Mouse (Mus musculus) heart, embryonic 12.5 days (tissue): ENCODE data around the gene Casp7. TPM values are rescaled to one million over a fixed set of nuclear protein-coding genes. Genes with fewer than 3 reads are reported as not detected.

Experiments used
- ATAC-seq: fragments of 200-750 bp; cut with Nextera tagmentation; 2 replicates; pipeline ENCODE4 v1.8.0; 2017; ENCODE audit warnings: moderate TSS enrichment, moderate library complexity; ENCODE audit not compliant: insufficient number of reproducible peaks, low FRiP score
- H3K27ac ChIP-seq: fragments of 300-500 bp; sonication (generic); 2 replicates; pipeline ENCODE4 v1.5.1; 2016; ENCODE audit warnings: mild to moderate bottlenecking, moderate library complexity; ENCODE audit not compliant: poor library complexity, severe bottlenecking
- H3K27me3 ChIP-seq: fragments of 300-500 bp; sonication (generic); replicated peaks from 2 replicates; pipeline ENCODE4 v1.6.1; 2016; ENCODE audit warnings: mild to moderate bottlenecking, moderate library complexity
- H3K36me3 ChIP-seq: fragments of 300-500 bp; sonication (generic); 2 replicates; pipeline ENCODE4 v1.6.1; 2016; ENCODE audit warnings: mild to moderate bottlenecking, moderate library complexity
- H3K4me1 ChIP-seq: fragments of 300-500 bp; sonication (generic); replicated peaks from 2 replicates; pipeline ENCODE4 v1.6.1; 2016; ENCODE audit warnings: mild to moderate bottlenecking
- H3K4me2 ChIP-seq: fragments of 300-500 bp; sonication (generic); 2 replicates; pipeline ENCODE4 v1.6.1; 2016; ENCODE audit warnings: mild to moderate bottlenecking, moderate library complexity
- H3K4me3 ChIP-seq: fragments of 300-500 bp; sonication (generic); 2 replicates; pipeline ENCODE4 v1.5.1; 2016; ENCODE audit warnings: mild to moderate bottlenecking
- H3K9ac ChIP-seq: fragments of 300-500 bp; sonication (generic); 2 replicates; pipeline ENCODE4 v1.6.1; 2016; ENCODE audit warnings: mild to moderate bottlenecking, moderate library complexity
- H3K9me3 ChIP-seq: fragments of 300-500 bp; sonication (generic); replicated peaks from 2 replicates; pipeline ENCODE4 v1.6.1; 2016; ENCODE audit warnings: mild to moderate bottlenecking, moderate library complexity
- WGBS: fragments of 180-500 bp; shearing (Covaris S2); methylation state at CpG from one replicate; pipeline ENCODE4 v1.1.7; 2016; 5-methylcytosine and 5-hydroxymethylcytosine counted together
- polyA plus RNA-seq: library from polyadenylated mRNA; unstranded; fragments of >200 nt; fragmentation: Nextera tagmentation; extraction: Ambion mirVana; gene quantifications from 2 replicates; pipeline ENCODE4 v1.2.1, GENCODE M21; 2016

Casp7 gene
- polyA plus RNA-seq, 1 experiment from 2014 or later = 33.9 TPM

DNA sequence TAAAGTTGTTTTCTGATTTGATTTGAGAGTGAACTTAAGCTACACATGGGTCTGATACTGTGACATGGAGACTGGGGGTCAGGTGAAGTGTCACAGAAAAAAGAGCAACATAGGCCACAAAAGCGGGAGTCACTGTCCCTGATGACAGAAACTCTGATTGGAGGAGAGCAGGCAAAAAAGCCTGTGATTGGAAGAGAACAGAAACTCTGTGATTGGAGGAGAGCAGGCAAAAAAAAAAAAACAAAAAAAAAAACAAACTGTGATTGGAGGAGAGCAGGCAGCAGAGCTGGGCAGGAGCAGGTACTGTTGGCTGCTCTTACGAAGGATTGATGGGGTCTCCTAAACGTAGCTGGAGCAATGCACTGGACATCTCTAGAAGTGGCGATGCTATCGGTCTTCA is 11.4 kb upstream of the Casp7 start:
- no peak for ATAC-seq
- Histone ChIP-seq H3K9ac (no peak overlapping the region), H3K4me1 (peaks cover 8% of the 10 kb centered on the region), H3K4me2 (no peak overlapping the region), H3K27ac (no peak overlapping the region), H3K36me3 (peaks cover 33% of the 10 kb centered on the region), H3K4me3 (no peak overlapping the region), H3K27me3 (no peaks in the 10 kb centered on the region), H3K9me3 (no peaks in the 10 kb centered on the region)
- 78% methylated on average over 5 of the region's 5 CpGs for WGBS

GRCm38 (mm10) chr19:56386095-56386494 is 10.8 kb upstream of the Casp7 start:
- Histone ChIP-seq H3K4me2 (no peak overlapping the region), H3K27ac (no peak overlapping the region), H3K27me3 (no peaks in the 10 kb centered on the region), H3K36me3 (peaks cover 31% of the 10 kb centered on the region), H3K9ac (no peak overlapping the region), H3K9me3 (no peaks in the 10 kb centered on the region), H3K4me1 (peaks cover 8% of the 10 kb centered on the region), H3K4me3 (no peak overlapping the region)
- ATAC-seq = no peak
- 86% methylated on average over 10 of the region's 10 CpGs for WGBS

GRCm38 (mm10) chr19:56387726-56388302 is 9.1 kb upstream of the Casp7 start:
- Histone ChIP-seq H3K4me2 (peak overlapping the region; percentile 57), H3K9me3 (no peaks in the 10 kb centered on the region), H3K4me1 (peaks cover 23% of the 10 kb centered on the region), H3K36me3 (peaks cover 24% of the 10 kb centered on the region), H3K27ac (peak overlapping the region; percentile 8), H3K27me3 (no peaks in the 10 kb centered on the region), H3K4me3 (peak overlapping the region; percentile 46), H3K9ac (no peak overlapping the region)
- no peak for ATAC-seq
- WGBS = 63% methylated on average over 4 of the region's 4 CpGs

- peak overlapping the region; percentile 46 for H3K4me3 ChIP-seq
- 76% methylated on average over 11 of the region's 11 CpGs for WGBS
- ATAC-seq = no peak
- H3K9ac ChIP-seq = peak overlapping the region; percentile 47
- peaks cover 28% of the 10 kb centered on the region for H3K4me1 ChIP-seq
- H3K27me3 ChIP-seq = no peaks in the 10 kb centered on the region
- H3K9me3 ChIP-seq = no peaks in the 10 kb centered on the region
- H3K4me2 ChIP-seq = peak overlapping the region; percentile 57
- H3K36me3 ChIP-seq = peaks cover 15% of the 10 kb centered on the region
- peak overlapping the region; percentile 38 for H3K27ac ChIP-seq
Observed at GRCm38 (mm10) chr19:56389176-56389575, 7.8 kb upstream of the Casp7 start.

DNA sequence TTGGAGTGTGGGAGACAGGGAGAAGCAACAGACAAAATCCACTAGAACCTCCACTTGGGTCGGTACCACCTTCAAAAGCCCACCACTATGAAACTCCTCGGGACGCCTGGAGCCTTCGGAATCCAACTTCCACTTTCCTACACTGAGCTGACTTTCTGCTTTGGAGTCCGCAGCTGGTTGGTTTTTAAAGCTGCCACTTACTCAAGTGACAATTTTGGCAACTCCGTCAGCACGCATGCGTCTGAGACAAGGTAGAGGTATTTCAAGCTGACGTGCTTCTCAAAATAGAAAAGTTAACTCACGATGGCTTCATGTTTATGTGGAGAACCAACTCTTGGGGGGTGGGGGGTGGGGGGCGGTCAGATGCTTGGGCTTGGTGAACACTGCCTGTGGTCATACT is 7.0 kb upstream of the Casp7 start, which contains the start of gene Nrap:
Nrap (minus strand) TSS at position 159 of the 400 bp plus-strand sequence.
- Histone ChIP-seq H3K9me3 (no peaks in the 10 kb centered on the region), H3K4me2 (peak within 1 kb of the TSS; percentile 57), H3K9ac (peak within 1 kb of the TSS; percentile 71), H3K27me3 (no peaks in the 10 kb centered on the region), H3K4me1 (peaks cover 28% of the 10 kb centered on the region), H3K27ac (peak within 1 kb of the TSS; percentile 90), H3K4me3 (peak within 1 kb of the TSS; percentile 46), H3K36me3 (0 out of 2 replicates have a peak, but pooled peaks cover 11% of the 10 kb centered on the region)
- WGBS = 53% methylated on average over 11 of the region's 11 CpGs
- ATAC-seq = no peak

DNA sequence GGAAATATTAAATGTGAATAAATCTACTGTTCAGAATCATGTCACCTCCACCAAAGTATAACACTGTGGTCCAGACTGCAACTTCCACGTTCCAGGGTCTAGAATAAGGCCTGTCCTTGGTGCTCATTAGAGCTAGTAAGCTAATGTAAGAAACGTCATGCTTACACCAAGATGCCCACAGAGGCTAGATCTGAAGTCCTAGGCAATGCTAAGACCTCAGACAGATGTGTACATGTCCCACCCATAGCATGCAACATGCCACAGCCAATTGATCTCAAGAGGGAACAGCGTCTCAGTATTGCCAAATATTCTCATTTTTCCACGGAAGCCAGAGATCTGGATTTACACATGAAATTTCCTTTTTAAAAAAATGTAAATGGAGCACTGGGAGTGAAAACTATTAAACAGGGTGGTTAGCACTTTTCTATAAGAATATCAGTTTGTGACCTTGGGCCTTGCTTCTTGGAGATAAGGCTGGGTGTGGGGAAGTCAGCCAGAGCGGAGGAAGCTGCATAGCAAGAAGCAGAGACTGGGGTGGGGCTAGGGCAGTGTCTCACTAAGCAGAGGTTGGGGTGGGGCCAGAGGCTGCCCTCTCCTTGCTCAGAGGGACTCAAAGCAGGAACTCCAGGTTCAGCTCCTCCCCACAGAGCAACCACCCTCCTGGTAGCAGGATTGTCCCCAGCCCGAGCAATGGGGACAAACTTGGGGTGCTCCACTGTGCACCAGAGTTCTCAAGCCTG is 5.5 kb upstream of the Casp7 start:
- H3K4me3 ChIP-seq = no peak overlapping the region
- peak; percentile 84 for ATAC-seq
- no peak overlapping the region for H3K9ac ChIP-seq
- no peaks in the 10 kb centered on the region for H3K36me3 ChIP-seq
- peaks cover 34% of the 10 kb centered on the region for H3K4me1 ChIP-seq
- no peaks in the 10 kb centered on the region for H3K9me3 ChIP-seq
- peaks cover 4% of the 10 kb centered on the region; the same call in 1 of the 2 replicates for H3K27me3 ChIP-seq
- no peak overlapping the region; the same call in 1 of the 2 replicates for H3K4me2 ChIP-seq
- no peak overlapping the region for H3K27ac ChIP-seq
- WGBS = 65% methylated on average over 6 of the region's 6 CpGs

GRCm38 (mm10) chr19:56393311-56393866 is 3.5 kb upstream of the Casp7 start:
- no peak overlapping the region for H3K27ac ChIP-seq
- no peak overlapping the region for H3K4me3 ChIP-seq
- ATAC-seq = no peak
- peaks cover 42% of the 10 kb centered on the region for H3K4me1 ChIP-seq
- H3K27me3 ChIP-seq = peaks cover 4% of the 10 kb centered on the region; the same call in 1 of the 2 replicates
- H3K9ac ChIP-seq = no peak overlapping the region
- H3K9me3 ChIP-seq = no peaks in the 10 kb centered on the region
- WGBS = 74% methylated on average over 9 of the region's 9 CpGs
- no peaks in the 10 kb centered on the region for H3K36me3 ChIP-seq
- H3K4me2 ChIP-seq = no peak overlapping the region

DNA sequence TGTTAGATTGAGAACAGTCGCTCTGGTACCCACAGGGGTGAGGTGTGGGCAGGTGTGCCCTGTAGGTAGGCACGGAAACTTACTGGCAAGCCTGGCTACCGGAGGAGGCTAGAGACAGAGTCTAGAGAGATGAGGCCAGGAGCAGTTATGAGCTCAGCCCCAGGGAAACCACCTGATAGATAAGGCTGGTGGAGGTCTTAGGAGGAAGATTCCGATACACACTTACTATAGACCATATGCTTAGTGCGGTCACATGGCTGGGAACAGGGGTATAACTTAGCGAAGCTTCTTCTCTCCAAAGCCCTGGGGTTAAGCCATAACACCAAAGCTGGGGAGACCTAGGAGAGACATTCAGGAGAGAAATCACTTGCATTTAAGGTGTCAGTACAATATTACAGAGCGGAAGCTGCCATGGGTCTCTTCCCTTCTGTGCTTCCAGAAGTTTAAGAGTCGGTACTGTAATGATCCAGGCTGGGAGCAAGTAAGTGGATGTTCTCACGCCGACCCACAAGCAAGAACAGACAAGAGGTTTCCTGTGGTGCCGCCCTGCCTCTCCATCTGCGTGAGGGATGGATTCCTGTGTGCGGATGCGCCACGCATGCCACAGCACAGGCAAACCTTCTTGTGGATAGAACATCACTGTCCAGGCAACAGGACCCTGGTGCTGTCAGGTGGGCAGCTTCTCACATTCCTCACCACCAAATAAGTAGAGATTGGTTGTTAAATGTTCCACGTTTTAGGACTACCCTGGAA is 1.6 kb upstream of the Casp7 start:
- ATAC-seq = no peak
- 77% methylated on average over 16 of the region's 16 CpGs for WGBS
- no peak overlapping the region for H3K4me3 ChIP-seq
- no peak overlapping the region for H3K4me2 ChIP-seq
- no peaks in the 10 kb centered on the region for H3K9me3 ChIP-seq
- peaks cover 4% of the 10 kb centered on the region; the same call in 1 of the 2 replicates for H3K27me3 ChIP-seq
- peaks cover 45% of the 10 kb centered on the region for H3K4me1 ChIP-seq
- H3K27ac ChIP-seq = no peak overlapping the region
- H3K9ac ChIP-seq = no peak overlapping the region
- H3K36me3 ChIP-seq = peaks cover 3% of the 10 kb centered on the region; the same call in 1 of the 2 replicates

- peaks cover 41% of the 10 kb centered on the region for H3K4me1 ChIP-seq
- H3K4me2 ChIP-seq = peak overlapping the region; percentile 90
- H3K27ac ChIP-seq = no peak overlapping the region
- ATAC-seq = no peak
- H3K27me3 ChIP-seq = peaks cover 4% of the 10 kb centered on the region; the same call in 1 of the 2 replicates
- H3K9me3 ChIP-seq = no peaks in the 10 kb centered on the region
- H3K9ac ChIP-seq = peak overlapping the region; percentile 86
- WGBS = 39% methylated on average over 12 of the region's 12 CpGs
- peaks cover 7% of the 10 kb centered on the region; the same call in 1 of the 2 replicates for H3K36me3 ChIP-seq
- H3K4me3 ChIP-seq = peak overlapping the region; percentile 67
Observed at GRCm38 (mm10) chr19:56396227-56396626, 702 bp upstream of the Casp7 start.

DNA sequence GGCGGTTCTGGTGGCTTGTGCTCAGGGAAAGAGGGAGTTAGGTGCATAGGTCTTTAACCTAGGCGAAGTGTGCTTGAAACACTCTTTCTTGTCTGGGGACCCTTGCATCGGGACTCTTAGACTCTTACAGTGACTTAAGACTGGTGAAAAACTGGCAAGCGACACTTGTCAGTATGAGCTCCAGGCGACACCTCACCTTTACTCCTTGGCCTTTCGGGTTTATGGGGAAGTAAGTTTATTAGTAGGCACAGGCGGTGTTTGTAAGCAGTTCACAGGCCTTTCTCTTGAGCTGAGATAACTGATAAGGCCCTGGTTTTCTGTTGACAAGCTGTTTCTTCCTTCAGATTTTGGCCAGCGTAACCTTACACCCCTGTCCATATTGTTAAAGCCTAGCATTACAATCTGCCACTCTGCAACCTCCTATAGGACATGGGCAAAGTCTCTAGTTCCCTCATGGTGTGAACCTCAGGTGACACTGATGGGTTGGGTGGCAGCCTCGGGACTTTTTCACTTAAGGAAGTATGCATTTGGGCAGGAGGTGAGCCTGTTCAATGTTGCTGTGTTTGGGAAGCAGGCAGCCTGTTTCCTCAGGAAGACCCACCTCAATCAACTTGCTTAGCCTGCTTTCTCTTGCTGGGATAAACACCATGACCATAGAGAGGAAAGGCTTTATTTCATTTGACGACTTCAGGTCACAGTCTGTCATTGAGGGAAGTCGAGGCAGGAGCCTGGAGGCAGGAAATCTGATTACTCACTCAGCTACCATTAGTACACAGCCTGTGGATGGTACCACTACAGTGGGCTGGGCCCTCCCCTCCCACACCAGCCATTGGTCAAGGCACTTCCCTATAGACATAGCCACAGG is 966 bp downstream of the Casp7 start:
- no peak for ATAC-seq
- 44% methylated on average over 11 of the region's 11 CpGs for WGBS

More for the DNA sequence above, 966 bp downstream of the Casp7 start:
- H3K4me2 ChIP-seq = peak overlapping the region; percentile 90
- H3K9ac ChIP-seq = peak overlapping the region; percentile 86
- H3K27ac ChIP-seq = peak overlapping the region; percentile 88
- H3K4me1 ChIP-seq = peaks cover 26% of the 10 kb centered on the region
- H3K27me3 ChIP-seq = peaks cover 4% of the 10 kb centered on the region; the same call in 1 of the 2 replicates
- no peaks in the 10 kb centered on the region for H3K9me3 ChIP-seq
- peak overlapping the region; percentile 67 for H3K4me3 ChIP-seq
- H3K36me3 ChIP-seq = peaks cover 8% of the 10 kb centered on the region; the same call in 1 of the 2 replicates
